In the genomic region with DNA sequence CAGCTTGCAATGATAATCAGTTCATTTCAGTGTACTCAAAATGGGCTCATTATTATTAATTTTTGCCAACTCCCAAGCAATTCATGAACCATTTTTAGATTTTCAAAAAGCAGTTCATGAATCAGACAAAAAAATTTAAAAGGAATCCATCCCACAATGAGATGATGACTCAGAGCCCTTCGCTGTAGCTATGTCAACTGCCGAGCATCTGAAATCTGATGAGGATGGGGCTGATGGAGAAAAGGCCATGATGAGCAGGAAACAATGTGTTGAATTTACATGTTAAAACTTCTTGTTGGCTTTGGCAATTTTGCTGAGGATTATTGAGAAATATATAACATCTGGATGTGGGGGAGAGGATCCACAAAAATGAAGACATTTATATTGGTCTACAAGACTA, we compare ENCODE assay signal across 24 mouse cellular contexts.
A peak's percentile ranks its signal among the peaks of the same experiment; 100 is the strongest.
DNase-seq lines count a peak whose midpoint lies in the region; ATAC-seq lines count a peak whose summit lies in the region.
"Had no signal": no experiment of that assay in that cellular context is flagged by ENCODE, and none has a peak within 500 bp of the region (broad histone marks: within the 10 kb centered on the region; RNA-seq: fewer than 3 reads in every experiment).

No protein-coding gene starts in this region.

- H3K9ac ChIP-seq in forebrain, embryonic 16.5 days (replicated peaks; ENCODE audit: low read depth, low read length) = no peak overlapping the region
- H3K9ac ChIP-seq in forebrain, embryonic 12.5 days = no peak overlapping the region
- H3K9ac ChIP-seq in embryonic facial prominence, embryonic 14.5 days (ENCODE audit: low read depth, low read length) = no peak overlapping the region
- H3K9ac ChIP-seq: hindbrain, embryonic 15.5 days; intestine, embryonic 15.5 days; limb, embryonic 13.5 days; liver, embryonic 14.5 days; stomach, embryonic 15.5 days had no signal

- H3K4me2 ChIP-seq in forebrain, embryonic 16.5 days (ENCODE audit: low read length) = no peak overlapping the region
- H3K4me2 ChIP-seq in forebrain, embryonic 12.5 days = no peak overlapping the region
- H3K4me2 ChIP-seq in embryonic facial prominence, embryonic 14.5 days (ENCODE audit: low read depth, low read length) = no peak overlapping the region
- H3K4me2 ChIP-seq: hindbrain, embryonic 15.5 days; intestine, embryonic 15.5 days; limb, embryonic 13.5 days; midbrain, embryonic 11.5 days; stomach, embryonic 15.5 days had no signal

- 76% methylated on average over 2 of the region's 2 CpGs for WGBS in forebrain, embryonic 16.5 days
- WGBS in forebrain, embryonic 12.5 days = 92% methylated on average over 2 of the region's 2 CpGs
- WGBS in embryonic facial prominence, embryonic 14.5 days = 48% methylated on average over 2 of the region's 2 CpGs

- H3K27ac ChIP-seq in forebrain, embryonic 16.5 days (ENCODE audit: low read length) = no peak overlapping the region
- no peak overlapping the region for H3K27ac ChIP-seq in forebrain, embryonic 12.5 days
- no peak overlapping the region for H3K27ac ChIP-seq in embryonic facial prominence, embryonic 14.5 days (replicated peaks; ENCODE audit: low read depth, low read length)
- H3K27ac ChIP-seq: heart, adult 2 months; hindbrain, embryonic 15.5 days; intestine, embryonic 15.5 days; limb, embryonic 13.5 days; liver, embryonic 14.5 days; stomach, embryonic 15.5 days had no signal

- no peaks in the 10 kb centered on the region for H3K4me1 ChIP-seq in forebrain, embryonic 16.5 days (replicated peaks; ENCODE audit: control insufficient read depth, insufficient read depth, low read length)
- H3K4me1 ChIP-seq in forebrain, embryonic 12.5 days = no peaks in the 10 kb centered on the region
- no peaks in the 10 kb centered on the region for H3K4me1 ChIP-seq in embryonic facial prominence, embryonic 14.5 days (ENCODE audit: control insufficient read depth, insufficient read depth, low read length)
- H3K4me1 ChIP-seq: hindbrain, embryonic 15.5 days; intestine, embryonic 15.5 days; limb, embryonic 13.5 days; stomach, embryonic 15.5 days had no signal

- peak; percentile 81 for DNase-seq in 3T3-L1 (ENCODE audit: low read depth, low spot score)
- peak; percentile 76 for DNase-seq in embryonic facial prominence, embryonic 14.5 days (ENCODE audit: low spot score)
- DNase-seq in layer of hippocampus, postnatal 14 days (ENCODE audit: low spot score in 2 of 2) = peak; percentile 9 to 61
- DNase-seq in thymus, postnatal 4 days = no peak
- no peak for DNase-seq in kidney, postnatal 25 days
- DNase-seq: adrenal gland, adult 2 months; B cell, adult 2 months; cerebellum, adult 11 months; cerebellum, postnatal 14 days; embryo, embryonic 11 days; heart, adult 2 months; heart, postnatal 4 days; kidney, postnatal 4 days; thymus, adult 2 months had no signal

- H3K36me3 ChIP-seq in forebrain, embryonic 16.5 days (ENCODE audit: control insufficient read depth, insufficient read depth) = no peaks in the 10 kb centered on the region
- no peaks in the 10 kb centered on the region for H3K36me3 ChIP-seq in forebrain, embryonic 12.5 days (replicated peaks)
- H3K36me3 ChIP-seq in embryonic facial prominence, embryonic 14.5 days (ENCODE audit: control insufficient read depth, insufficient read depth, low read length) = no peaks in the 10 kb centered on the region
- H3K36me3 ChIP-seq: hindbrain, embryonic 15.5 days; intestine, embryonic 15.5 days; limb, embryonic 13.5 days; stomach, embryonic 15.5 days had no signal

- no peak overlapping the region for H3K4me3 ChIP-seq in forebrain, embryonic 16.5 days (replicated peaks; ENCODE audit: low read length)
- no peak overlapping the region for H3K4me3 ChIP-seq in forebrain, embryonic 12.5 days (replicated peaks)
- no peak overlapping the region for H3K4me3 ChIP-seq in embryonic facial prominence, embryonic 14.5 days (ENCODE audit: low read depth, low read length)
- H3K4me3 ChIP-seq: heart, adult 2 months; hindbrain, embryonic 15.5 days; intestine, embryonic 15.5 days; limb, embryonic 13.5 days; stomach, embryonic 15.5 days had no signal

- ATAC-seq in forebrain, embryonic 16.5 days = 0 out of 2 replicates have a peak, but pooled peaks have one; percentile 31
- no peak for ATAC-seq in forebrain, embryonic 12.5 days (ENCODE audit: low FRiP score)
- ATAC-seq in embryonic facial prominence, embryonic 14.5 days (ENCODE audit: low read depth) = peak; percentile 33; the same call in 1 of the 2 replicates
- no peak for ATAC-seq in granulocyte monocyte progenitor cell, adult 5-6 weeks (replicated peaks; ENCODE audit: poor library complexity, severe bottlenecking)
- ATAC-seq: intestine, embryonic 15.5 days; lung, postnatal 0 days had no signal

- no peaks in the 10 kb centered on the region for H3K27me3 ChIP-seq in forebrain, embryonic 16.5 days (replicated peaks; ENCODE audit: control insufficient read depth, insufficient read depth, low read length)
- no peaks in the 10 kb centered on the region for H3K27me3 ChIP-seq in forebrain, embryonic 12.5 days
- no peaks in the 10 kb centered on the region for H3K27me3 ChIP-seq in embryonic facial prominence, embryonic 14.5 days (replicated peaks; ENCODE audit: control insufficient read depth, insufficient read depth, low read length)
- H3K27me3 ChIP-seq: hindbrain, embryonic 15.5 days; intestine, embryonic 15.5 days; limb, embryonic 13.5 days; stomach, embryonic 15.5 days had no signal

- no peaks in the 10 kb centered on the region for H3K9me3 ChIP-seq in forebrain, embryonic 16.5 days (ENCODE audit: control insufficient read depth, low read length)
- no peaks in the 10 kb centered on the region for H3K9me3 ChIP-seq in forebrain, embryonic 12.5 days
- no peaks in the 10 kb centered on the region for H3K9me3 ChIP-seq in embryonic facial prominence, embryonic 14.5 days (ENCODE audit: control insufficient read depth, low read length)
- H3K9me3 ChIP-seq: hindbrain, embryonic 15.5 days; intestine, embryonic 15.5 days; limb, embryonic 13.5 days; stomach, embryonic 15.5 days had no signal

Comparison
In these comparisons a context has a peak if more than half of its experiments do, and no peak if none do; other contexts are left out.
1. ATAC-seq: peak in forebrain, embryonic 16.5 days (single experiment) and embryonic facial prominence, embryonic 14.5 days (single experiment); none in forebrain, embryonic 12.5 days (single experiment) and granulocyte monocyte progenitor cell, adult 5-6 weeks (single experiment).
2. DNase-seq: peak in 3T3-L1 (single experiment), embryonic facial prominence, embryonic 14.5 days (single experiment) and layer of hippocampus, postnatal 14 days (2 of 2); none in thymus, postnatal 4 days (single experiment) and kidney, postnatal 25 days (0 of 2).